Mouse (Mus musculus): ENCODE results near the gene Bspry. TPM values are rescaled to one million over a fixed set of nuclear protein-coding genes. Genes with fewer than 3 reads are reported as not detected.

Gene Bspry
- total and polyA plus RNA-seq, 3 experiments, result 0.09 to 0.11 TPM; not detected in 1

GRCm38 (mm10) chr4:62495946-62496345, 16.1 kb downstream of the Bspry start:
- no peak overlapping the region for H3K4me3 ChIP-seq (ENCODE audit: low read depth, low read length)
- no peak for ATAC-seq (ENCODE audit: extremely low read depth, insufficient number of reproducible peaks, low FRiP score, poor library complexity, severe bottlenecking)
- H3K4me1 ChIP-seq (ENCODE audit: insufficient read depth, low read depth, low read length), result peaks cover 25% of the 10 kb centered on the region
- TF ChIP-seq TAL1 (conservative IDR thresholded peaks at IDR 0.05; ENCODE audit: low read depth, low read length), result no peak
- no peak for TF ChIP-seq GATA2 (IDR thresholded peaks at IDR 0.05; ENCODE audit: borderline replicate concordance, low read depth, low read length)
- TF ChIP-seq CTCF (IDR thresholded peaks at IDR 0.05; ENCODE audit: low read depth, low read length), result no peak
- TF ChIP-seq POLR2AphosphoS5 (IDR thresholded peaks at IDR 0.05; ENCODE audit: insufficient replicate concordance, low read depth, low read length), result no peak
- TF ChIP-seq GATA1 (IDR thresholded peaks at IDR 0.05; ENCODE audit: borderline replicate concordance, low read length), result no peak
- H3K36me3 ChIP-seq (replicated peaks), result peaks cover 28% of the 10 kb centered on the region
- no peak for DNase-seq (ENCODE audit: low spot score)
- H3K9me3 ChIP-seq (replicated peaks), result no peaks in the 10 kb centered on the region
- peaks cover 18% of the 10 kb centered on the region; the same call in 1 of the 2 replicates for H3K27me3 ChIP-seq (ENCODE audit: insufficient read depth, low read length)

- TF ChIP-seq GATA2 (IDR thresholded peaks at IDR 0.05; ENCODE audit: borderline replicate concordance, low read depth, low read length), result no peak
- TF ChIP-seq CTCF (IDR thresholded peaks at IDR 0.05; ENCODE audit: low read depth, low read length), result no peak
- TF ChIP-seq POLR2AphosphoS5 (IDR thresholded peaks at IDR 0.05; ENCODE audit: insufficient replicate concordance, low read depth, low read length), result no peak
- TF ChIP-seq TAL1 (conservative IDR thresholded peaks at IDR 0.05; ENCODE audit: low read depth, low read length), result no peak
- TF ChIP-seq GATA1 (IDR thresholded peaks at IDR 0.05; ENCODE audit: borderline replicate concordance, low read length), result no peak
- Histone ChIP-seq H3K4me3 (ENCODE audit: low read depth, low read length) (no peak overlapping the region), H3K9me3 (replicated peaks) (no peaks in the 10 kb centered on the region), H3K36me3 (replicated peaks) (peaks cover 28% of the 10 kb centered on the region), H3K4me1 (ENCODE audit: insufficient read depth, low read depth, low read length) (peaks cover 32% of the 10 kb centered on the region), H3K27me3 (ENCODE audit: insufficient read depth, low read length) (peaks cover 18% of the 10 kb centered on the region; the same call in 1 of the 2 replicates)
- ATAC-seq (ENCODE audit: extremely low read depth, insufficient number of reproducible peaks, low FRiP score, poor library complexity, severe bottlenecking) (no peak), DNase-seq (ENCODE audit: low spot score) (no peak)
Observed at GRCm38 (mm10) chr4:62496815-62497214, 17.0 kb downstream of the Bspry start.

- Histone ChIP-seq H3K4me3 (ENCODE audit: low read depth, low read length) (no peak overlapping the region), H3K27me3 (ENCODE audit: insufficient read depth, low read length) (peaks cover 5% of the 10 kb centered on the region; the same call in 1 of the 2 replicates), H3K36me3 (replicated peaks) (peaks cover 28% of the 10 kb centered on the region), H3K4me1 (ENCODE audit: insufficient read depth, low read depth, low read length) (peaks cover 47% of the 10 kb centered on the region), H3K9me3 (replicated peaks) (no peaks in the 10 kb centered on the region)
- no peak for DNase-seq (ENCODE audit: low spot score)
- TF ChIP-seq POLR2AphosphoS5 (IDR thresholded peaks at IDR 0.05; ENCODE audit: insufficient replicate concordance, low read depth, low read length), result no peak
- no peak for TF ChIP-seq CTCF (IDR thresholded peaks at IDR 0.05; ENCODE audit: low read depth, low read length)
- TF ChIP-seq GATA1 (IDR thresholded peaks at IDR 0.05; ENCODE audit: borderline replicate concordance, low read length), result no peak
- TF ChIP-seq TAL1 (conservative IDR thresholded peaks at IDR 0.05; ENCODE audit: low read depth, low read length), result no peak
- TF ChIP-seq GATA2 (IDR thresholded peaks at IDR 0.05; ENCODE audit: borderline replicate concordance, low read depth, low read length), result no peak
- no peak for ATAC-seq (ENCODE audit: extremely low read depth, insufficient number of reproducible peaks, low FRiP score, poor library complexity, severe bottlenecking)
Observed at GRCm38 (mm10) chr4:62500799-62501198, 20.9 kb downstream of the Bspry start.

GRCm38 (mm10) chr4:62501534-62501933, 21.7 kb downstream of the Bspry start:
- Histone ChIP-seq H3K9me3 (replicated peaks) (no peaks in the 10 kb centered on the region), H3K4me3 (ENCODE audit: low read depth, low read length) (peak overlapping the region; percentile 76), H3K27me3 (ENCODE audit: insufficient read depth, low read length) (no peaks in the 10 kb centered on the region), H3K36me3 (replicated peaks) (peaks cover 25% of the 10 kb centered on the region), H3K4me1 (ENCODE audit: insufficient read depth, low read depth, low read length) (peaks cover 46% of the 10 kb centered on the region)
- ATAC-seq (ENCODE audit: extremely low read depth, insufficient number of reproducible peaks, low FRiP score, poor library complexity, severe bottlenecking), result no peak
- no peak for DNase-seq (ENCODE audit: low spot score)
- TF ChIP-seq TAL1 (conservative IDR thresholded peaks at IDR 0.05; ENCODE audit: low read depth, low read length) (no peak), POLR2AphosphoS5 (IDR thresholded peaks at IDR 0.05; ENCODE audit: insufficient replicate concordance, low read depth, low read length) (no peak), GATA2 (IDR thresholded peaks at IDR 0.05; ENCODE audit: borderline replicate concordance, low read depth, low read length) (no peak), GATA1 (IDR thresholded peaks at IDR 0.05; ENCODE audit: borderline replicate concordance, low read length) (no peak), CTCF (IDR thresholded peaks at IDR 0.05; ENCODE audit: low read depth, low read length) (no peak)

GRCm38 (mm10) chr4:62501964-62502732, 22.3 kb downstream of the Bspry start:
- Histone ChIP-seq H3K4me3 (ENCODE audit: low read depth, low read length) (peak overlapping the region; percentile 76), H3K27me3 (ENCODE audit: insufficient read depth, low read length) (no peaks in the 10 kb centered on the region), H3K36me3 (replicated peaks) (peaks cover 30% of the 10 kb centered on the region), H3K4me1 (ENCODE audit: insufficient read depth, low read depth, low read length) (peaks cover 46% of the 10 kb centered on the region), H3K9me3 (replicated peaks) (no peaks in the 10 kb centered on the region)
- no peak for TF ChIP-seq GATA2 (IDR thresholded peaks at IDR 0.05; ENCODE audit: borderline replicate concordance, low read depth, low read length)
- no peak for TF ChIP-seq TAL1 (conservative IDR thresholded peaks at IDR 0.05; ENCODE audit: low read depth, low read length)
- peak; percentile 99 for DNase-seq (ENCODE audit: low spot score)
- peak; percentile 99 for ATAC-seq (ENCODE audit: extremely low read depth, insufficient number of reproducible peaks, low FRiP score, poor library complexity, severe bottlenecking)

- Histone ChIP-seq H3K4me3 (ENCODE audit: low read depth, low read length) (no peak overlapping the region), H3K36me3 (replicated peaks) (peaks cover 36% of the 10 kb centered on the region), H3K27me3 (ENCODE audit: insufficient read depth, low read length) (no peaks in the 10 kb centered on the region), H3K9me3 (replicated peaks) (no peaks in the 10 kb centered on the region), H3K4me1 (ENCODE audit: insufficient read depth, low read depth, low read length) (peaks cover 52% of the 10 kb centered on the region)
- DNase-seq (ENCODE audit: low spot score), result no peak
- TF ChIP-seq TAL1 (conservative IDR thresholded peaks at IDR 0.05; ENCODE audit: low read depth, low read length) (no peak), POLR2AphosphoS5 (IDR thresholded peaks at IDR 0.05; ENCODE audit: insufficient replicate concordance, low read depth, low read length) (no peak), GATA2 (IDR thresholded peaks at IDR 0.05; ENCODE audit: borderline replicate concordance, low read depth, low read length) (no peak), CTCF (IDR thresholded peaks at IDR 0.05; ENCODE audit: low read depth, low read length) (no peak), GATA1 (IDR thresholded peaks at IDR 0.05; ENCODE audit: borderline replicate concordance, low read length) (no peak)
- ATAC-seq (ENCODE audit: extremely low read depth, insufficient number of reproducible peaks, low FRiP score, poor library complexity, severe bottlenecking), result no peak
Observed at GRCm38 (mm10) chr4:62502969-62503368, 23.1 kb downstream of the Bspry start.
